Mouse (Mus musculus): Measurements from ENCODE around the gene Klhl2. TPM values are rescaled to one million over a fixed set of nuclear protein-coding genes. Genes with fewer than 3 reads are reported as not detected.

Klhl2 gene
- total and polyA plus RNA-seq, 2 experiments: 11.4 to 31.0 TPM

- 83% methylated on average over 9 of the region's 9 CpGs for WGBS
- Histone ChIP-seq H3K4me1 (ENCODE audit: control insufficient read depth, insufficient read depth, low read length) (peaks cover 3% of the 10 kb centered on the region; the same call in 1 of the 2 replicates), H3K27me3 (ENCODE audit: control insufficient read depth, insufficient read depth, low read length) (no peaks in the 10 kb centered on the region), H3K36me3 (ENCODE audit: control insufficient read depth, insufficient read depth, low read length) (peaks cover 7% of the 10 kb centered on the region; the same call in 1 of the 2 replicates), H3K27ac (replicated peaks; ENCODE audit: insufficient read depth, low read depth, low read length) (no peak overlapping the region), H3K4me3 (ENCODE audit: insufficient read depth, low read depth, low read length) (no peak overlapping the region), H3K9ac (ENCODE audit: low read depth, low read length) (no peak overlapping the region), H3K79me2 (ENCODE audit: control insufficient read depth, insufficient read depth, low read length) (peaks cover 12% of the 10 kb centered on the region; the same call in 1 of the 2 replicates)
- TF ChIP-seq POLR2A (IDR thresholded peaks at IDR 0.05; ENCODE audit: extremely low read depth, insufficient read depth, low read length): no peak
- no peak for DNase-seq (ENCODE audit: extremely low read depth, low read depth, low spot score)
Observed at GRCm38 (mm10) chr8:64829391-64829790, 20.4 kb downstream of the Klhl2 start.

- no peak for DNase-seq (ENCODE audit: extremely low read depth, low read depth, low spot score)
- Histone ChIP-seq H3K9ac (ENCODE audit: low read depth, low read length) (no peak overlapping the region), H3K79me2 (ENCODE audit: control insufficient read depth, insufficient read depth, low read length) (peaks cover 10% of the 10 kb centered on the region; the same call in 1 of the 2 replicates), H3K27me3 (ENCODE audit: control insufficient read depth, insufficient read depth, low read length) (no peaks in the 10 kb centered on the region), H3K4me1 (ENCODE audit: control insufficient read depth, insufficient read depth, low read length) (peaks cover 3% of the 10 kb centered on the region; the same call in 1 of the 2 replicates), H3K27ac (replicated peaks; ENCODE audit: insufficient read depth, low read depth, low read length) (no peak overlapping the region), H3K4me3 (ENCODE audit: insufficient read depth, low read depth, low read length) (no peak overlapping the region), H3K36me3 (ENCODE audit: control insufficient read depth, insufficient read depth, low read length) (peaks cover 1% of the 10 kb centered on the region; the same call in 1 of the 2 replicates)
- WGBS: 79% methylated on average over 15 of the region's 15 CpGs
- no peak for TF ChIP-seq POLR2A (IDR thresholded peaks at IDR 0.05; ENCODE audit: extremely low read depth, insufficient read depth, low read length)
- TF ChIP-seq CTCF (IDR thresholded peaks at IDR 0.05; ENCODE audit: low read depth, low read length): no peak
Observed at GRCm38 (mm10) chr8:64828466-64828865, 21.4 kb downstream of the Klhl2 start.

GRCm38 (mm10) chr8:64827356-64827755, 22.5 kb downstream of the Klhl2 start:
- WGBS: 89% methylated on average over 10 of the region's 10 CpGs
- DNase-seq (ENCODE audit: extremely low read depth, low read depth, low spot score): no peak
- H3K27me3 ChIP-seq (ENCODE audit: control insufficient read depth, insufficient read depth, low read length): no peaks in the 10 kb centered on the region

GRCm38 (mm10) chr8:64826461-64826860, 23.4 kb downstream of the Klhl2 start:
- DNase-seq (ENCODE audit: extremely low read depth, low read depth, low spot score): no peak
- Histone ChIP-seq H3K27me3 (ENCODE audit: control insufficient read depth, insufficient read depth, low read length) (no peaks in the 10 kb centered on the region), H3K4me1 (ENCODE audit: control insufficient read depth, insufficient read depth, low read length) (peaks cover 3% of the 10 kb centered on the region; the same call in 1 of the 2 replicates), H3K79me2 (ENCODE audit: control insufficient read depth, insufficient read depth, low read length) (peaks cover 10% of the 10 kb centered on the region; the same call in 1 of the 2 replicates), H3K4me3 (ENCODE audit: insufficient read depth, low read depth, low read length) (no peak overlapping the region), H3K27ac (replicated peaks; ENCODE audit: insufficient read depth, low read depth, low read length) (no peak overlapping the region), H3K36me3 (ENCODE audit: control insufficient read depth, insufficient read depth, low read length) (no peaks in the 10 kb centered on the region; the same call in 1 of the 2 replicates), H3K9ac (ENCODE audit: low read depth, low read length) (no peak overlapping the region)
- TF ChIP-seq POLR2A (IDR thresholded peaks at IDR 0.05; ENCODE audit: extremely low read depth, insufficient read depth, low read length) (no peak), CTCF (IDR thresholded peaks at IDR 0.05; ENCODE audit: low read depth, low read length) (no peak)
- 70% methylated on average over 8 of the region's 8 CpGs for WGBS

More at GRCm38 (mm10) chr8:64827356-64827755, 22.5 kb downstream of the Klhl2 start:
- H3K4me3 ChIP-seq (ENCODE audit: insufficient read depth, low read depth, low read length): no peak overlapping the region
- no peak for TF ChIP-seq POLR2A (IDR thresholded peaks at IDR 0.05; ENCODE audit: extremely low read depth, insufficient read depth, low read length)
- no peak for TF ChIP-seq CTCF (IDR thresholded peaks at IDR 0.05; ENCODE audit: low read depth, low read length)
- H3K36me3 ChIP-seq (ENCODE audit: control insufficient read depth, insufficient read depth, low read length): peaks cover 1% of the 10 kb centered on the region; the same call in 1 of the 2 replicates
- H3K79me2 ChIP-seq (ENCODE audit: control insufficient read depth, insufficient read depth, low read length): peaks cover 10% of the 10 kb centered on the region; the same call in 1 of the 2 replicates
- H3K27ac ChIP-seq (replicated peaks; ENCODE audit: insufficient read depth, low read depth, low read length): no peak overlapping the region
- peaks cover 3% of the 10 kb centered on the region; the same call in 1 of the 2 replicates for H3K4me1 ChIP-seq (ENCODE audit: control insufficient read depth, insufficient read depth, low read length)
- H3K9ac ChIP-seq (ENCODE audit: low read depth, low read length): no peak overlapping the region

- Histone ChIP-seq H3K27ac (replicated peaks; ENCODE audit: insufficient read depth, low read depth, low read length) (no peak overlapping the region), H3K4me3 (ENCODE audit: insufficient read depth, low read depth, low read length) (no peak overlapping the region), H3K27me3 (ENCODE audit: control insufficient read depth, insufficient read depth, low read length) (no peaks in the 10 kb centered on the region), H3K9ac (ENCODE audit: low read depth, low read length) (no peak overlapping the region), H3K4me1 (ENCODE audit: control insufficient read depth, insufficient read depth, low read length) (peaks cover 3% of the 10 kb centered on the region; the same call in 1 of the 2 replicates), H3K79me2 (ENCODE audit: control insufficient read depth, insufficient read depth, low read length) (peaks cover 10% of the 10 kb centered on the region; the same call in 1 of the 2 replicates), H3K36me3 (ENCODE audit: control insufficient read depth, insufficient read depth, low read length) (peaks cover 5% of the 10 kb centered on the region; the same call in 1 of the 2 replicates)
- TF ChIP-seq POLR2A (IDR thresholded peaks at IDR 0.05; ENCODE audit: extremely low read depth, insufficient read depth, low read length) (no peak), CTCF (IDR thresholded peaks at IDR 0.05; ENCODE audit: low read depth, low read length) (no peak)
- no peak for DNase-seq (ENCODE audit: extremely low read depth, low read depth, low spot score)
- 95% methylated on average over 11 of the region's 11 CpGs for WGBS
Observed at GRCm38 (mm10) chr8:64823905-64824304, 25.9 kb downstream of the Klhl2 start.

GRCm38 (mm10) chr8:64820940-64821339, 28.9 kb downstream of the Klhl2 start:
- TF ChIP-seq CTCF (IDR thresholded peaks at IDR 0.05; ENCODE audit: low read depth, low read length): no peak
- TF ChIP-seq POLR2A (IDR thresholded peaks at IDR 0.05; ENCODE audit: extremely low read depth, insufficient read depth, low read length): no peak
- DNase-seq (ENCODE audit: extremely low read depth, low read depth, low spot score): no peak
- Histone ChIP-seq H3K4me1 (ENCODE audit: control insufficient read depth, insufficient read depth, low read length) (no peaks in the 10 kb centered on the region), H3K79me2 (ENCODE audit: control insufficient read depth, insufficient read depth, low read length) (peaks cover 7% of the 10 kb centered on the region; the same call in 1 of the 2 replicates), H3K9ac (ENCODE audit: low read depth, low read length) (no peak overlapping the region), H3K27ac (replicated peaks; ENCODE audit: insufficient read depth, low read depth, low read length) (no peak overlapping the region), H3K27me3 (ENCODE audit: control insufficient read depth, insufficient read depth, low read length) (no peaks in the 10 kb centered on the region), H3K36me3 (ENCODE audit: control insufficient read depth, insufficient read depth, low read length) (peaks cover 5% of the 10 kb centered on the region; the same call in 1 of the 2 replicates), H3K4me3 (ENCODE audit: insufficient read depth, low read depth, low read length) (no peak overlapping the region)
- 90% methylated on average over 4 of the region's 4 CpGs for WGBS
